In genomic region chr9:56738261-56739171, GRCm38 (mm10) we compare ENCODE assay signal across 9 mouse cellular contexts. TPM values are rescaled to one million over a fixed set of nuclear protein-coding genes. Genes with fewer than 3 reads are reported as not detected.
A peak's percentile ranks its signal among the peaks of the same experiment; 100 is the strongest.
DNase-seq lines count a peak whose midpoint lies in the region; ATAC-seq and TF ChIP-seq lines count a peak whose summit lies in the region.
"Had no signal": no experiment of that assay in that cellular context is flagged by ENCODE, and none has a peak within 500 bp of the region (broad histone marks: within the 10 kb centered on the region; RNA-seq: fewer than 3 reads in every experiment).

No protein-coding gene starts in this region.

- no peak overlapping the region for H3K4me3 ChIP-seq in gastrocnemius, adult 2 months
- no peak overlapping the region for H3K4me3 ChIP-seq in intestine, postnatal 0 days (ENCODE audit: low read depth, low read length)
- H3K4me3 ChIP-seq: megakaryocyte, embryonic 14.5 days had no signal

- intact Hi-C loops in gastrocnemius, adult 2 months (cut with DNase I): no loop called here

- TF ChIP-seq CTCF in gastrocnemius, adult 2 months (IDR thresholded peaks at IDR 0.05): no peak
- TF ChIP-seq CTCF in intestine, postnatal 0 days (IDR thresholded peaks at IDR 0.05; ENCODE audit: low read depth): no peak

- DNase-seq in cerebellum, postnatal 10 days: peak; percentile 93 to 94
- no peak for DNase-seq in cerebellum, adult 11 months
- DNase-seq in spleen, postnatal 10 days (ENCODE audit: low spot score in 2 of 2): peak; percentile 11 to 63
- DNase-seq in spleen, adult 12 weeks (ENCODE audit: low spot score): no peak
- DNase-seq in gastrocnemius, adult 2 months: peak; percentile 65
- DNase-seq in layer of hippocampus, postnatal 10 days (ENCODE audit: low spot score in 2 of 2): peak; percentile 63 to 73
- DNase-seq in neural tube, embryonic 10.5 days (ENCODE audit: extremely low spot score, low spot score): peak; percentile 76

- no peaks in the 10 kb centered on the region for H3K27me3 ChIP-seq in intestine, postnatal 0 days (replicated peaks; ENCODE audit: control insufficient read depth, insufficient read depth, low read length)

- H3K4me2 ChIP-seq in intestine, postnatal 0 days (replicated peaks; ENCODE audit: low read depth): no peak overlapping the region

- no peak for ATAC-seq in intestine, postnatal 0 days

- no peaks in the 10 kb centered on the region for H3K36me3 ChIP-seq in intestine, postnatal 0 days (ENCODE audit: control insufficient read depth, insufficient read depth)

- WGBS in intestine, postnatal 0 days: 38% methylated on average over 9 of the region's 9 CpGs

- H3K9ac ChIP-seq in intestine, postnatal 0 days (ENCODE audit: low read depth, low read length): no peak overlapping the region

- H3K4me1 ChIP-seq in intestine, postnatal 0 days (replicated peaks; ENCODE audit: control insufficient read depth, insufficient read depth, low read length): no peaks in the 10 kb centered on the region
- H3K4me1 ChIP-seq: megakaryocyte, embryonic 14.5 days had no signal

- H3K9me3 ChIP-seq in intestine, postnatal 0 days (ENCODE audit: control insufficient read depth): no peaks in the 10 kb centered on the region
- H3K9me3 ChIP-seq: megakaryocyte, embryonic 14.5 days had no signal

- H3K27ac ChIP-seq in gastrocnemius, adult 2 months: no peak overlapping the region
- H3K27ac ChIP-seq in intestine, postnatal 0 days (ENCODE audit: low read depth, low read length): no peak overlapping the region

RNA-seq across cellular contexts. Expression of gene Lingo1, which starts 57.8 kb away (rescaled TPM):
- total RNA-seq in gastrocnemius, adult 2 months (2021): under 1 TPM; 0.17 to 0.48 TPM
- 100 to 1,000 TPM; 285 to 307 TPM for total RNA-seq in layer of hippocampus, postnatal 10 days (2021)
- 0.72 and 0.98 TPM in 2 replicates for polyA plus RNA-seq in intestine, postnatal 0 days (2015; fragmentation: Nextera tagmentation; extraction: Ambion mirVana)

Comparison
In these comparisons a context has a peak if more than half of its experiments do, and no peak if none do; other contexts are left out.
1. DNase-seq: peak in cerebellum, postnatal 10 days (2 of 2), spleen, postnatal 10 days (2 of 2), gastrocnemius, adult 2 months (single experiment), layer of hippocampus, postnatal 10 days (2 of 2) and neural tube, embryonic 10.5 days (single experiment); none in cerebellum, adult 11 months (single experiment) and spleen, adult 12 weeks (single experiment).
2. RNA of gene Lingo1, which starts 57.8 kb away (total RNA-seq): 285 to 307 TPM in layer of hippocampus, postnatal 10 days; 0.17 to 0.48 TPM in gastrocnemius, adult 2 months; every median in the first group is over 100 times any median in the second.